Mouse (Mus musculus): ENCODE results near the gene Pank2. TPM values are rescaled to one million over a fixed set of nuclear protein-coding genes. Genes with fewer than 3 reads are reported as not detected.
"Not testable (repeated sequence)": the region's sequence is repeated elsewhere in the genome, so short reads cannot be mapped to it uniquely, and the experiment has no call there.

The Pank2 gene
- polyA plus RNA-seq, 1 experiment from 2014 or later, result 49.3 TPM

- Histone ChIP-seq H3K27me3 (ENCODE audit: control insufficient read depth, insufficient read depth, low read length) (no peaks in the 10 kb centered on the region), H3K9me3 (ENCODE audit: control insufficient read depth, low read length) (no peaks in the 10 kb centered on the region), H3K36me3 (ENCODE audit: control insufficient read depth, insufficient read depth, low read length) (peaks cover 35% of the 10 kb centered on the region), H3K4me1 (ENCODE audit: control insufficient read depth, insufficient read depth, low read length) (no peaks in the 10 kb centered on the region), H3K4me2 (replicated peaks; ENCODE audit: low read depth, low read length) (no peak overlapping the region), H3K4me3 (ENCODE audit: low read length) (no peak overlapping the region), H3K27ac (ENCODE audit: low read depth, low read length) (no peak overlapping the region), H3K9ac (ENCODE audit: low read depth, low read length) (no peak overlapping the region)
- ATAC-seq (ENCODE audit: low FRiP score, low TSS enrichment), result no peak
Measured at GRCm38 (mm10) chr2:131301635-131302034, 39.3 kb downstream of the Pank2 start.

- Histone ChIP-seq H3K27me3 (ENCODE audit: control insufficient read depth, insufficient read depth, low read length) (no peaks in the 10 kb centered on the region), H3K4me1 (ENCODE audit: control insufficient read depth, insufficient read depth, low read length) (no peaks in the 10 kb centered on the region), H3K4me3 (ENCODE audit: low read length) (no peak overlapping the region), H3K27ac (ENCODE audit: low read depth, low read length) (no peak overlapping the region), H3K4me2 (replicated peaks; ENCODE audit: low read depth, low read length) (no peak overlapping the region), H3K9me3 (ENCODE audit: control insufficient read depth, low read length) (no peaks in the 10 kb centered on the region), H3K36me3 (ENCODE audit: control insufficient read depth, insufficient read depth, low read length) (peaks cover 13% of the 10 kb centered on the region; the same call in 1 of the 2 replicates), H3K9ac (ENCODE audit: low read depth, low read length) (no peak overlapping the region)
- WGBS, result 79% methylated on average over 9 of the region's 9 CpGs
- ATAC-seq (ENCODE audit: low FRiP score, low TSS enrichment), result no peak
Measured at GRCm38 (mm10) chr2:131304497-131304896, 42.2 kb downstream of the Pank2 start.

GRCm38 (mm10) chr2:131305226-131305625 is 42.9 kb downstream of the Pank2 start:
- not testable (repeated sequence) for H3K4me1 ChIP-seq (ENCODE audit: control insufficient read depth, insufficient read depth, low read length); H3K27ac ChIP-seq (ENCODE audit: low read depth, low read length); H3K9ac ChIP-seq (ENCODE audit: low read depth, low read length); H3K4me3 ChIP-seq (ENCODE audit: low read length); H3K4me2 ChIP-seq (replicated peaks; ENCODE audit: low read depth, low read length); H3K9me3 ChIP-seq (ENCODE audit: control insufficient read depth, low read length); H3K27me3 ChIP-seq (ENCODE audit: control insufficient read depth, insufficient read depth, low read length); ATAC-seq (ENCODE audit: low FRiP score, low TSS enrichment)
- 88% methylated on average over 1 of the region's 1 CpGs for WGBS
- peaks cover 12% of the 10 kb centered on the region; the same call in 1 of the 2 replicates for H3K36me3 ChIP-seq (ENCODE audit: control insufficient read depth, insufficient read depth, low read length)

GRCm38 (mm10) chr2:131307391-131307790 is 45.1 kb downstream of the Pank2 start:
- no peak overlapping the region for H3K27ac ChIP-seq (ENCODE audit: low read depth, low read length)
- no peak overlapping the region for H3K9ac ChIP-seq (ENCODE audit: low read depth, low read length)
- no peaks in the 10 kb centered on the region for H3K27me3 ChIP-seq (ENCODE audit: control insufficient read depth, insufficient read depth, low read length)
- no peak overlapping the region for H3K4me2 ChIP-seq (replicated peaks; ENCODE audit: low read depth, low read length)
- no peaks in the 10 kb centered on the region for H3K9me3 ChIP-seq (ENCODE audit: control insufficient read depth, low read length)
- WGBS, result 75% methylated on average over 5 of the region's 5 CpGs
- no peak for ATAC-seq (ENCODE audit: low FRiP score, low TSS enrichment)
- peaks cover 11% of the 10 kb centered on the region; the same call in 1 of the 2 replicates for H3K36me3 ChIP-seq (ENCODE audit: control insufficient read depth, insufficient read depth, low read length)
- H3K4me3 ChIP-seq (ENCODE audit: low read length), result no peak overlapping the region
- H3K4me1 ChIP-seq (ENCODE audit: control insufficient read depth, insufficient read depth, low read length), result no peaks in the 10 kb centered on the region

GRCm38 (mm10) chr2:131307822-131308221 is 45.5 kb downstream of the Pank2 start:
- Histone ChIP-seq H3K4me1 (ENCODE audit: control insufficient read depth, insufficient read depth, low read length) (no peaks in the 10 kb centered on the region), H3K9ac (ENCODE audit: low read depth, low read length) (no peak overlapping the region), H3K36me3 (ENCODE audit: control insufficient read depth, insufficient read depth, low read length) (peaks cover 6% of the 10 kb centered on the region; the same call in 1 of the 2 replicates), H3K4me2 (replicated peaks; ENCODE audit: low read depth, low read length) (no peak overlapping the region), H3K9me3 (ENCODE audit: control insufficient read depth, low read length) (no peaks in the 10 kb centered on the region), H3K27me3 (ENCODE audit: control insufficient read depth, insufficient read depth, low read length) (no peaks in the 10 kb centered on the region), H3K27ac (ENCODE audit: low read depth, low read length) (no peak overlapping the region), H3K4me3 (ENCODE audit: low read length) (no peak overlapping the region)
- ATAC-seq (ENCODE audit: low FRiP score, low TSS enrichment), result no peak
- 92% methylated on average over 2 of the region's 2 CpGs for WGBS

GRCm38 (mm10) chr2:131309296-131309695 is 47.0 kb downstream of the Pank2 start:
- no peaks in the 10 kb centered on the region for H3K9me3 ChIP-seq (ENCODE audit: control insufficient read depth, low read length)
- H3K27me3 ChIP-seq (ENCODE audit: control insufficient read depth, insufficient read depth, low read length), result no peaks in the 10 kb centered on the region
- WGBS, result 66% methylated on average over 6 of the region's 6 CpGs
- no peak for ATAC-seq (ENCODE audit: low FRiP score, low TSS enrichment)
- no peaks in the 10 kb centered on the region for H3K36me3 ChIP-seq (ENCODE audit: control insufficient read depth, insufficient read depth, low read length)
- no peaks in the 10 kb centered on the region for H3K4me1 ChIP-seq (ENCODE audit: control insufficient read depth, insufficient read depth, low read length)
- no peak overlapping the region for H3K9ac ChIP-seq (ENCODE audit: low read depth, low read length)
- H3K27ac ChIP-seq (ENCODE audit: low read depth, low read length), result no peak overlapping the region
- no peak overlapping the region for H3K4me3 ChIP-seq (ENCODE audit: low read length)
- H3K4me2 ChIP-seq (replicated peaks; ENCODE audit: low read depth, low read length), result no peak overlapping the region

GRCm38 (mm10) chr2:131316167-131316566 is 53.9 kb downstream of the Pank2 start:
- ATAC-seq (ENCODE audit: low FRiP score, low TSS enrichment), result no peak
- H3K9me3 ChIP-seq (ENCODE audit: control insufficient read depth, low read length), result no peaks in the 10 kb centered on the region
- no peaks in the 10 kb centered on the region for H3K27me3 ChIP-seq (ENCODE audit: control insufficient read depth, insufficient read depth, low read length)
- no peak overlapping the region for H3K4me3 ChIP-seq (ENCODE audit: low read length)
- no peak overlapping the region for H3K27ac ChIP-seq (ENCODE audit: low read depth, low read length)
- WGBS, result 92% methylated on average over 2 of the region's 2 CpGs
- no peaks in the 10 kb centered on the region for H3K36me3 ChIP-seq (ENCODE audit: control insufficient read depth, insufficient read depth, low read length)
- H3K4me1 ChIP-seq (ENCODE audit: control insufficient read depth, insufficient read depth, low read length), result no peaks in the 10 kb centered on the region
- no peak overlapping the region for H3K9ac ChIP-seq (ENCODE audit: low read depth, low read length)
- H3K4me2 ChIP-seq (replicated peaks; ENCODE audit: low read depth, low read length), result no peak overlapping the region

GRCm38 (mm10) chr2:131319401-131319800 is 57.1 kb downstream of the Pank2 start:
- 91% methylated on average over 6 of the region's 6 CpGs for WGBS
- Histone ChIP-seq H3K27ac (ENCODE audit: low read depth, low read length) (no peak overlapping the region), H3K36me3 (ENCODE audit: control insufficient read depth, insufficient read depth, low read length) (no peaks in the 10 kb centered on the region), H3K4me3 (ENCODE audit: low read length) (no peak overlapping the region), H3K4me2 (replicated peaks; ENCODE audit: low read depth, low read length) (no peak overlapping the region), H3K9ac (ENCODE audit: low read depth, low read length) (no peak overlapping the region), H3K27me3 (ENCODE audit: control insufficient read depth, insufficient read depth, low read length) (no peaks in the 10 kb centered on the region), H3K9me3 (ENCODE audit: control insufficient read depth, low read length) (no peaks in the 10 kb centered on the region), H3K4me1 (ENCODE audit: control insufficient read depth, insufficient read depth, low read length) (no peaks in the 10 kb centered on the region)
- no peak for ATAC-seq (ENCODE audit: low FRiP score, low TSS enrichment)

GRCm38 (mm10) chr2:131321192-131321591 is 58.9 kb downstream of the Pank2 start:
- H3K27me3 ChIP-seq (ENCODE audit: control insufficient read depth, insufficient read depth, low read length); ATAC-seq (ENCODE audit: low FRiP score, low TSS enrichment); H3K4me1 ChIP-seq (ENCODE audit: control insufficient read depth, insufficient read depth, low read length); H3K27ac ChIP-seq (ENCODE audit: low read depth, low read length); H3K4me2 ChIP-seq (replicated peaks; ENCODE audit: low read depth, low read length); H3K4me3 ChIP-seq (ENCODE audit: low read length); H3K36me3 ChIP-seq (ENCODE audit: control insufficient read depth, insufficient read depth, low read length); H3K9me3 ChIP-seq (ENCODE audit: control insufficient read depth, low read length); H3K9ac ChIP-seq (ENCODE audit: low read depth, low read length): not testable (repeated sequence)
- WGBS, result 47% methylated on average over 3 of the region's 3 CpGs
